Mouse (Mus musculus): ENCODE measurements at regions not wholly inside any gene's neighbourhood (a gene's known extent, or its start where the extent isn't known, plus 50 kb on each side); places are given as distances from the start of the nearest gene placed in this dataset.

GRCm38 (mm10) chr12:21503250-21503649 lies 85.8 kb upstream of the Ywhaq start:
- H3K4me3 ChIP-seq (ENCODE audit: low read depth, low read length), result no peak overlapping the region
- no peaks in the 10 kb centered on the region for H3K27me3 ChIP-seq (ENCODE audit: control insufficient read depth, insufficient read depth, low read length)
- 85% methylated on average over 4 of the region's 4 CpGs for WGBS
- DNase-seq (ENCODE audit: low spot score) (no peak), ATAC-seq (ENCODE audit: insufficient number of reproducible peaks, low FRiP score, low TSS enrichment, low read depth) (no peak)
- no peak overlapping the region for H3K4me2 ChIP-seq (ENCODE audit: low read depth, severe bottlenecking)
- H3K27ac ChIP-seq (replicated peaks; ENCODE audit: low read depth, low read length), result no peak overlapping the region
- no peaks in the 10 kb centered on the region for H3K9me3 ChIP-seq (ENCODE audit: control insufficient read depth, low read length)
- no peaks in the 10 kb centered on the region for H3K4me1 ChIP-seq (ENCODE audit: control insufficient read depth, insufficient read depth, low read length)
- no peaks in the 10 kb centered on the region for H3K36me3 ChIP-seq (ENCODE audit: control insufficient read depth, insufficient read depth, low read length)
- no peak overlapping the region for H3K9ac ChIP-seq (ENCODE audit: low read length)

- Histone ChIP-seq H3K4me2 (ENCODE audit: low read depth, severe bottlenecking) (no peak overlapping the region), H3K27me3 (ENCODE audit: control insufficient read depth, insufficient read depth, low read length) (no peaks in the 10 kb centered on the region), H3K9me3 (ENCODE audit: control insufficient read depth, low read length) (no peaks in the 10 kb centered on the region), H3K36me3 (ENCODE audit: control insufficient read depth, insufficient read depth, low read length) (no peaks in the 10 kb centered on the region), H3K4me3 (ENCODE audit: low read depth, low read length) (no peak overlapping the region), H3K27ac (replicated peaks; ENCODE audit: low read depth, low read length) (no peak overlapping the region), H3K4me1 (ENCODE audit: control insufficient read depth, insufficient read depth, low read length) (no peaks in the 10 kb centered on the region), H3K9ac (ENCODE audit: low read length) (no peak overlapping the region)
- no peak for DNase-seq (ENCODE audit: low spot score)
- 81% methylated on average over 5 of the region's 5 CpGs for WGBS
- no peak for ATAC-seq (ENCODE audit: insufficient number of reproducible peaks, low FRiP score, low TSS enrichment, low read depth)
These were observed 79.5 kb upstream of the Ywhaq start for GRCm38 (mm10) chr12:21496974-21497373.

- Histone ChIP-seq H3K9ac (ENCODE audit: low read length) (no peak overlapping the region), H3K4me2 (ENCODE audit: low read depth, severe bottlenecking) (no peak overlapping the region), H3K4me3 (ENCODE audit: low read depth, low read length) (no peak overlapping the region), H3K27me3 (ENCODE audit: control insufficient read depth, insufficient read depth, low read length) (no peaks in the 10 kb centered on the region), H3K36me3 (ENCODE audit: control insufficient read depth, insufficient read depth, low read length) (no peaks in the 10 kb centered on the region), H3K4me1 (ENCODE audit: control insufficient read depth, insufficient read depth, low read length) (no peaks in the 10 kb centered on the region), H3K27ac (replicated peaks; ENCODE audit: low read depth, low read length) (no peak overlapping the region), H3K9me3 (ENCODE audit: control insufficient read depth, low read length) (no peaks in the 10 kb centered on the region)
- WGBS, result 93% methylated on average over 6 of the region's 6 CpGs
- DNase-seq (ENCODE audit: low spot score), result no peak
- no peak for ATAC-seq (ENCODE audit: insufficient number of reproducible peaks, low FRiP score, low TSS enrichment, low read depth)
These were observed 78.1 kb upstream of the Ywhaq start for GRCm38 (mm10) chr12:21495511-21495910.

GRCm38 (mm10) chr12:21493471-21493870 lies 76.0 kb upstream of the Ywhaq start:
- ATAC-seq (ENCODE audit: insufficient number of reproducible peaks, low FRiP score, low TSS enrichment, low read depth) (no peak), DNase-seq (ENCODE audit: low spot score) (no peak)
- no peaks in the 10 kb centered on the region for H3K9me3 ChIP-seq (ENCODE audit: control insufficient read depth, low read length)
- no peak overlapping the region for H3K9ac ChIP-seq (ENCODE audit: low read length)
- H3K4me2 ChIP-seq (ENCODE audit: low read depth, severe bottlenecking), result no peak overlapping the region
- H3K4me3 ChIP-seq (ENCODE audit: low read depth, low read length), result no peak overlapping the region
- H3K36me3 ChIP-seq (ENCODE audit: control insufficient read depth, insufficient read depth, low read length), result no peaks in the 10 kb centered on the region
- no peaks in the 10 kb centered on the region for H3K27me3 ChIP-seq (ENCODE audit: control insufficient read depth, insufficient read depth, low read length)
- no peaks in the 10 kb centered on the region for H3K4me1 ChIP-seq (ENCODE audit: control insufficient read depth, insufficient read depth, low read length)
- H3K27ac ChIP-seq (replicated peaks; ENCODE audit: low read depth, low read length), result no peak overlapping the region
- WGBS, result 58% methylated on average over 3 of the region's 3 CpGs

- Histone ChIP-seq H3K36me3 (ENCODE audit: control insufficient read depth, insufficient read depth, low read length) (no peaks in the 10 kb centered on the region), H3K27me3 (ENCODE audit: control insufficient read depth, insufficient read depth, low read length) (no peaks in the 10 kb centered on the region), H3K4me1 (ENCODE audit: control insufficient read depth, insufficient read depth, low read length) (no peaks in the 10 kb centered on the region), H3K9me3 (ENCODE audit: control insufficient read depth, low read length) (no peaks in the 10 kb centered on the region), H3K9ac (ENCODE audit: low read length) (no peak overlapping the region), H3K27ac (replicated peaks; ENCODE audit: low read depth, low read length) (no peak overlapping the region), H3K4me3 (ENCODE audit: low read depth, low read length) (no peak overlapping the region), H3K4me2 (ENCODE audit: low read depth, severe bottlenecking) (no peak overlapping the region)
- ATAC-seq (ENCODE audit: insufficient number of reproducible peaks, low FRiP score, low TSS enrichment, low read depth), result no peak
- WGBS, result 85% methylated on average over 8 of the region's 8 CpGs
- DNase-seq (ENCODE audit: low spot score), result no peak
These were observed 75.3 kb upstream of the Ywhaq start for GRCm38 (mm10) chr12:21492549-21493291.

- no peaks in the 10 kb centered on the region for H3K36me3 ChIP-seq (ENCODE audit: control insufficient read depth, insufficient read depth, low read length)
- WGBS, result 86% methylated on average over 2 of the region's 2 CpGs
- H3K4me3 ChIP-seq (ENCODE audit: low read depth, low read length), result no peak overlapping the region
- H3K4me2 ChIP-seq (ENCODE audit: low read depth, severe bottlenecking), result no peak overlapping the region
- H3K4me1 ChIP-seq (ENCODE audit: control insufficient read depth, insufficient read depth, low read length), result no peaks in the 10 kb centered on the region
- no peak for ATAC-seq (ENCODE audit: insufficient number of reproducible peaks, low FRiP score, low TSS enrichment, low read depth)
- H3K9ac ChIP-seq (ENCODE audit: low read length), result no peak overlapping the region
- H3K27ac ChIP-seq (replicated peaks; ENCODE audit: low read depth, low read length), result no peak overlapping the region
- DNase-seq (ENCODE audit: low spot score), result no peak
- no peaks in the 10 kb centered on the region for H3K9me3 ChIP-seq (ENCODE audit: control insufficient read depth, low read length)
- H3K27me3 ChIP-seq (ENCODE audit: control insufficient read depth, insufficient read depth, low read length), result no peaks in the 10 kb centered on the region
These were observed 64.2 kb upstream of the Ywhaq start for GRCm38 (mm10) chr12:21481644-21482043.

GRCm38 (mm10) chr12:21480226-21480625 lies 62.8 kb upstream of the Ywhaq start:
- H3K4me3 ChIP-seq (ENCODE audit: low read depth, low read length), result no peak overlapping the region
- no peak for DNase-seq (ENCODE audit: low spot score)
- no peaks in the 10 kb centered on the region for H3K36me3 ChIP-seq (ENCODE audit: control insufficient read depth, insufficient read depth, low read length)
- no peak overlapping the region for H3K27ac ChIP-seq (replicated peaks; ENCODE audit: low read depth, low read length)
- no peaks in the 10 kb centered on the region for H3K4me1 ChIP-seq (ENCODE audit: control insufficient read depth, insufficient read depth, low read length)
- H3K4me2 ChIP-seq (ENCODE audit: low read depth, severe bottlenecking), result no peak overlapping the region
- no peak overlapping the region for H3K9ac ChIP-seq (ENCODE audit: low read length)
- no peaks in the 10 kb centered on the region for H3K9me3 ChIP-seq (ENCODE audit: control insufficient read depth, low read length)
- 76% methylated on average over 2 of the region's 2 CpGs for WGBS
- ATAC-seq (ENCODE audit: insufficient number of reproducible peaks, low FRiP score, low TSS enrichment, low read depth), result no peak
- H3K27me3 ChIP-seq (ENCODE audit: control insufficient read depth, insufficient read depth, low read length), result no peaks in the 10 kb centered on the region

- H3K9ac ChIP-seq (ENCODE audit: low read length), result no peak overlapping the region
- 47% methylated on average over 1 of the region's 1 CpGs for WGBS
- no peaks in the 10 kb centered on the region for H3K9me3 ChIP-seq (ENCODE audit: control insufficient read depth, low read length)
- H3K4me2 ChIP-seq (ENCODE audit: low read depth, severe bottlenecking), result no peak overlapping the region
- no peaks in the 10 kb centered on the region for H3K4me1 ChIP-seq (ENCODE audit: control insufficient read depth, insufficient read depth, low read length)
- H3K27ac ChIP-seq (replicated peaks; ENCODE audit: low read depth, low read length), result no peak overlapping the region
- H3K36me3 ChIP-seq (ENCODE audit: control insufficient read depth, insufficient read depth, low read length), result no peaks in the 10 kb centered on the region
- ATAC-seq (ENCODE audit: insufficient number of reproducible peaks, low FRiP score, low TSS enrichment, low read depth) (no peak), DNase-seq (ENCODE audit: low spot score) (no peak)
- no peak overlapping the region for H3K4me3 ChIP-seq (ENCODE audit: low read depth, low read length)
- no peaks in the 10 kb centered on the region for H3K27me3 ChIP-seq (ENCODE audit: control insufficient read depth, insufficient read depth, low read length)
These were observed 61.8 kb upstream of the Ywhaq start for GRCm38 (mm10) chr12:21479251-21479650.

GRCm38 (mm10) chr12:21476516-21476915 lies 59.1 kb upstream of the Ywhaq start:
- H3K4me3 ChIP-seq (ENCODE audit: low read depth, low read length), result no peak overlapping the region
- H3K27ac ChIP-seq (replicated peaks; ENCODE audit: low read depth, low read length), result no peak overlapping the region
- ATAC-seq (ENCODE audit: insufficient number of reproducible peaks, low FRiP score, low TSS enrichment, low read depth) (no peak), DNase-seq (ENCODE audit: low spot score) (no peak)
- no peaks in the 10 kb centered on the region for H3K9me3 ChIP-seq (ENCODE audit: control insufficient read depth, low read length)
- 66% methylated on average over 2 of the region's 2 CpGs for WGBS
- H3K4me2 ChIP-seq (ENCODE audit: low read depth, severe bottlenecking), result no peak overlapping the region
- no peaks in the 10 kb centered on the region for H3K4me1 ChIP-seq (ENCODE audit: control insufficient read depth, insufficient read depth, low read length)
- H3K27me3 ChIP-seq (ENCODE audit: control insufficient read depth, insufficient read depth, low read length), result no peaks in the 10 kb centered on the region
- H3K36me3 ChIP-seq (ENCODE audit: control insufficient read depth, insufficient read depth, low read length), result no peaks in the 10 kb centered on the region
- no peak overlapping the region for H3K9ac ChIP-seq (ENCODE audit: low read length)

Measured in limb, embryonic 11.5 days (tissue).